Mouse (Mus musculus) naive thymus-derived CD4-positive, alpha-beta T cell, adult 2 months (primary cell): ENCODE data around the gene Cyp4f13.
A peak's percentile ranks its signal among the peaks of the same experiment; 100 is the strongest.

Source experiments
- DNase-seq: peaks from one replicate; pipeline ENCODE4 v3.0.0-alpha.2; 2011; ENCODE audit warnings: low read depth

Cyp4f13 gene

DNA sequence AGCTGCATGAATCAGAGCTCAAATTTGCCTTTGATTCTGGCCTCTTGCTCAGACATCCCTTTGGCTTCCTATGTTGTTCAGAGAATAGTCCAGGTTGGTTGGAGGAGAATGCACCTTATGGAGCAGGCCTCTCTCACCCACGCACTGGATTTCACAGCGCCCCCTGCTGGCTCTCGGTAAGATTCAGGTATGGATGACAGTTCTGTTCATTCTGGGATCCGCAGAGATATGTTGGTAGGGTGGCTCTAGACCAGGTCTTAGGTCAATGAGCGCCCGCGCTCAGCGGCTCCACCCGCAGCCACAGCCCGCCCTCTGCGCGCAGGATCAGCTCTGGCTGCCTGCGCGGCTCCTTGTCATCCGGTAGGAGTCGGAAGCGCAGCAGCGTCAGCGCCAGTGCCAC lies 42.0 kb downstream of the Cyp4f13 start:
- peak; percentile 74 for DNase-seq

DNA sequence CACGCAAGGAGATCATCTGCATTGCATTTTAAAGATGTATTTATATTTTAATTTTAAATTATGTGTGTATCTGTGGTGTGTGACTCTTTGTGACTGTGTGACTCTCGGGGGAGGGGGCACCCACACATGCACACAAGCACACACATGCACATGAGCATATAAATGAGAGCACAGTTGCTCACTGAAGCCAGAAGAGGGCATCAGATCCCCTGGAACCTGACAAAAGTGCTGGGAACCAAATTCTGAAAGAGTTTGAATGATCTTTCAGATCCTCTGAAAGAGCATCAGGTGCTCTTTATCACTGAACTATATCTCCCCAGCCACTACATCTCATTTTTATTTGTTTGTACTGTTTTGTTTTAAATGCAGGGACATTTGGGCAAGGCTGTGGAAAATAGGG lies 42.8 kb downstream of the Cyp4f13 start:
- DNase-seq = peak; percentile 45

GRCm38 (mm10) chr17:32901751-32902525 lies 45.3 kb downstream of the Cyp4f13 start:
- DNase-seq = no peak

DNA sequence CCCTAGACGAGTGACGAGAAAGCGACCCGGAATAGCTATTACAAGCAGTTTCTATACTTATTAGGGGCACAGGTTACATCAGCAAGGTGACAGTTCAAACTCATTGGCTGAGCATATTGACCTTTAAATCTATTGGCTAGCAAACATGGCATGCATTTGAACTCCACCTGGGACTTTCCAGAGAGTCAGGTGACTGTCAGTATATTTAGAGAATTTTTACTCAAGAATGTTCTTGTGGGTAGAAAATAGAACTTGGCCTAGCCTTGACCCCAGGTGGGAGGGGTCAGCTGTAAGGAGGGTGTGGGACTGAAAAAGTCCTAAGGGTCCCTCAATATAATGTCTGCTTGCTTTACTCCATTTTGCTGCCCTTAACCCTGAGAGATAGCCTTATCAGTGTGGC lies 51.8 kb downstream of the Cyp4f13 start:
- no peak for DNase-seq

DNA sequence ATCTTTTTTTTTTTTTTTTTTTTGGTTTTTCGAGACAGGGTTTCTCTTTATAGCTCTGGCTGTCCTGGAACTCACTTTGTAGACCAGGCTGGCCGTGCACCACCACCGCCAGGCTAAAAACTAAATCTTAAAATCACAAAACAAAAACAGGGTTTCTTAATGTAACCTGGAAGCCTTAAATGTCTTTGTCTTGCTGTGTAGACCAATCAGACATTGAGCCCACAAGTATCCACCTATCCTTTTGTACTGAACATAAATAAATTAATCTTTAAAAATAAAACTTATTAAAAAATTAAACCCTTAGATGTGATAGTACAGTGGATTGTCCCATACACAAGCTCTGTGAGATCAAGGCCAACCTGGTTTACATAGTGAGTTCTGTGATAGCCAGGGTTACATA lies 53.3 kb downstream of the Cyp4f13 start:
- no peak for DNase-seq

DNA sequence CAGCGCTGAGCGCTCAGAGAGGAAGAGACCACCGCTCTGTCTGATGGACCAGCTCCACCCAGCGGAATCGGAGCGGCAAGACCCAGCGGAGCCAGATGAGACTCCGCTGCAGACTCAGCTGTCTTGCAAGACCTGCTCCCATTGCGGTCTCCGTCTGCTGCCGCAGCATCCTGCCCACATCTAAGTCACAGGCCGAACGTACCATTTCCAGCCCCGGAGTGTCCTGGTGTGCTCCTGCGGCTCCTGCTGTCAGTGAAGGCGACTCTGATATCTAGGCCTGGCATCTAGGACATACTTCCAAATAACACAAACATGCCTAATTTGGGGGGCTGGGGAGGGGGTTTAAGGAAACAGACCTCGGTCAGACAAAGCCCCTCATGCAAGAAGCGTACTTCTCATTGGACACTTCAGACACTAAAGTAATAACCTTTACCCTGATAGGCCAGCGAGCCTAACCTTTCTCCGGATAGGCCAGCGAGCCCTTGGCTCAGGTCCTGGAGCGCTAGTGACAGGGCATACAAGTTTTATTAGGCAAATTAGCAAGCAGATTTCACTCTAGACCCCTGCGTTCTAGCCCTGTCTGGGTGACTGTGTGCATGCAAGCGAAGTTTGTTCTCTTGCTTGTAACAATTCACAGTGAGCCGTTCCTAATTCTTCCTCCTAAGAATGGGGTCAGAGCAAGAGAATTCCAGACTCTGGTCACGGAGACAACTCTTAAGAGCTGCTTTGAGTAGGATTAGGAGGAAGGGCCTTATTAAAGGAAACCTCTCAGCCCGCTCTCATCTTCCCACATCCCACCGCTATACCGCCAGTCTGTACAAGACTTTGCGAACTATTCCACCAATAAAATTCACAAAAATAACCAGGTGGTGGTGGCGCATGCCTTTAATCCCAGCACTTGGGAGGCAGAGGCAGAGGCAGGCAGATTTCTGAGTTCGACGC lies 55.7 kb downstream of the Cyp4f13 start, which contains the start of gene Zfp870:
TSS of gene Zfp870 (minus strand) at position 404 of the 942 bp plus-strand sequence.
- DNase-seq = peak; percentile 79

GRCm38 (mm10) chr17:32890852-32891238 lies 56.4 kb downstream of the Cyp4f13 start:
- DNase-seq = no peak

GRCm38 (mm10) chr17:32889611-32890010 lies 57.6 kb downstream of the Cyp4f13 start:
- DNase-seq = no peak

DNA sequence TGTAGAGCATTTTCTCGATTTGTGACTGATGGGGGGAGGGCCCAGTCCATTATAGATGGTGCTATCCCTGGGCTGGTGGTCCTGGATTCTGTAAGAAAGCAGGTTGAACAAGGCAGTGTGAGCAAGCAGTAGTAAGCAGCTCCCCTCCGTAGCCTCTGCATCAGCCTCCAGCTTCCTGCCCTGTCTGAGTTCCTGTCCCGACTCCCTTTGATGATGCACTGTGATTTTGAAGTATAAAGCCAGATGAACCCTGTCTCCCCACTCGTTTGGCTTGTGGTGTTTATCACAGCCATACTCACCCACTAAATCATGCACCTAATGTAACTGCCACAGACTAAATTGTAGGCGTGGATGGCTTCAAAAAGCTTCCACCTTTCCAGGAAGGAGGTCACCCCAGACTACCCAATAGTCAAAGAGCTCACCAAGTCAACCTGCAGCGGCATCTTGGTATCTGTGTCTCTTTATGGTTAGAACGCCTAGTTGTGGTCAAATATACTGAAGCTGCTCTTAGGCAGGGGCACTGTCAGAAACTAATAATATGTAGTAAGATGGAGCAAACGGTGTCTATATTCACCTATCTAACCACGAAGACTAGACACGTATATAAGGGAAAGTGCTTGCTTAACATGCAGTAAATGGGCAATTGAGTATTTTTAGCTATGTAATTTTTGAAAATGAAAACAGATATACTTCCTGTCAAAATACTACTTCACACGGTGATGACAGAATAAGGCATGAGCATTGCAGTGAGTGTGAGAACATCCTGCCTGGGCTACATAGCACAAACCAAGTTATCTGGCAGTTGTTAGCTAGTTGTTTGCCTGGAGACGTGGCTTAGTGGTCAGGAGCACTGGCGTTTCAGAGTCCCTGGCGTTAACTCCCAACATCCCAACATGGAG lies 66.6 kb downstream of the Cyp4f13 start:
- peak; percentile 71 for DNase-seq

DNA sequence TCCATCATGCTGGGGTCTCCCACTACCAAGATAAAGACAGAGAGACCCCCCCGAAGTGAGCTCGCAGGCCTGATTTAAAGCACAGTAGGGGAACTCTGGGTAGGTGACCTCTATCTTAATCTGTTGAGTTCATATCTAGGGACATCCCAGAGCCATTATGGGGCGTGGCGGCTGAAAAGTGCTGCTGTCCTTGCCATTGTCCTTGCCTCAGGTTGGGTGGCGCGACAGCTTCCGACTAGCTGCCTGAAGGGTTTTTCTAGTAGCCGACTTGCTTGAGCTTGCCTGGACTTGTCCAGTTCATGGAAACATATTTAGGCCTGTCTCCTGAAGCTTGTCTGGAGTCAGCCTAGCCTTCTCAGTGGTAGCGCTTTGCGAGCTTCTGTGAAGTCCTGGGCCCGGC lies 68.4 kb downstream of the Cyp4f13 start:
- no peak for DNase-seq

DNA sequence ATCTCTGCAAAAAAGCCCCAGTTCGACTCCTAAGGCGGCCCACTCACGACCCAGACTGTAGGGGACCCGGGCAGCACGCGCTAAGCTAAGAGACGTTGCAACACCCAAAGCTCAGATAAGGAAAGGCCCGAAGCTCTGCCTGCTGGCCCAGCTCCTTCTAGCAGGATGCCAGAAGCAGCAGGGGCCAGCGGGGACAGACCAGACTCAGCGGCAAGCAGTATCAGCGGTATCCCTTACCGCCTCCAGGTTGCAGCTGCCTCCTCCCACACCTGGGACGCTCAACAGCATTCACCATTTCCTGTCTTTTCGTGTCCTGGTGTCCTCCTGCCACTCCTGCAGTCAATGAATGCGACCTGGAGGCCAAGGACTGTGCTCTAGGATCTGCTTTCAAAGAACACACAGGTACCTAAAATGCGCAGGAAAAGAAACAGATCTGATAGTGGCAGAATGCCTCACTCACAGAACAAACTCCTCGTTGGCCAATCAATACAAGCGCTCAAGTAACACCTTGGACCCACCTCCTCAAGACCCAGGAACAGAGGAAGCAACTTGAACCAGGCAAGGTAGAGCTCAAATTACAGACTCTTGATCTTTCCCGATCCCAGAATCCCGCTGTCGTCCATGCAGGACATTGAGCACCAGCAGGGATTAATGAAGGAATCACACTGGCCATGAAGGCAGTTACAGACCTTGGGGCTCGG lies 69.6 kb downstream of the Cyp4f13 start:
- no peak for DNase-seq
